Mouse (Mus musculus) kidney, postnatal 36 days (tissue): ENCODE measurements around the gene Gm49711.
"Not testable (repeated sequence)": the region's sequence is repeated elsewhere in the genome, so short reads cannot be mapped to it uniquely, and the experiment has no call there.

ENCODE experiments used
- DNase-seq, 2 experiments: peaks; one replicate each; pipeline ENCODE4 v3.0.0; 2021 to 2022; ENCODE audit warnings: mixed read lengths in 2 of 2

The Gm49711 gene

GRCm38 (mm10) chr16:92064801-92065200 is 6.7 kb downstream of the Gm49711 start:
- DNase-seq = no peak

- DNase-seq = no peak
Observed at GRCm38 (mm10) chr16:92070338-92070737, 12.2 kb downstream of the Gm49711 start.

GRCm38 (mm10) chr16:92076797-92077196 is 18.7 kb downstream of the Gm49711 start:
- no peak for DNase-seq

GRCm38 (mm10) chr16:92083771-92084453 is 25.8 kb downstream of the Gm49711 start:
- no peak for DNase-seq

GRCm38 (mm10) chr16:92089225-92089624 is 31.1 kb downstream of the Gm49711 start:
- no peak for DNase-seq

GRCm38 (mm10) chr16:92091876-92092275 is 33.8 kb downstream of the Gm49711 start:
- no peak for DNase-seq

GRCm38 (mm10) chr16:92098351-92099051 is 40.4 kb downstream of the Gm49711 start:
- DNase-seq = no peak

GRCm38 (mm10) chr16:92099598-92099997 is 41.5 kb downstream of the Gm49711 start:
- no peak for DNase-seq

- DNase-seq = no peak
Observed at GRCm38 (mm10) chr16:92100111-92100510, 42.0 kb downstream of the Gm49711 start.

GRCm38 (mm10) chr16:92102115-92102514 is 44.0 kb downstream of the Gm49711 start:
- no peak for DNase-seq

GRCm38 (mm10) chr16:92102931-92103330 is 44.8 kb downstream of the Gm49711 start:
- not testable (repeated sequence) for DNase-seq

- DNase-seq = peak; percentile 41 to 49
Observed at GRCm38 (mm10) chr16:92103572-92104331, 45.6 kb downstream of the Gm49711 start.

- no peak for DNase-seq
Observed at GRCm38 (mm10) chr16:92104332-92104590, 46.1 kb downstream of the Gm49711 start.

- no peak for DNase-seq
Observed at GRCm38 (mm10) chr16:92104951-92105350, 46.8 kb downstream of the Gm49711 start.

- peak; percentile 49 to 67 for DNase-seq
Observed at GRCm38 (mm10) chr16:92105631-92106030, 47.5 kb downstream of the Gm49711 start.

GRCm38 (mm10) chr16:92107346-92107745 is 49.2 kb downstream of the Gm49711 start:
- no peak for DNase-seq

- peak; percentile 33 to 61 for DNase-seq
Observed at GRCm38 (mm10) chr16:92114706-92115241, 56.7 kb downstream of the Gm49711 start.

- DNase-seq = peak in 1 of 2 experiments; percentile 39
Observed at GRCm38 (mm10) chr16:92115611-92116421, 57.7 kb downstream of the Gm49711 start.

GRCm38 (mm10) chr16:92117337-92118209 is 59.5 kb downstream of the Gm49711 start:
- no peak for DNase-seq

- no peak for DNase-seq
Observed at GRCm38 (mm10) chr16:92119013-92119515, 60.9 kb downstream of the Gm49711 start.

GRCm38 (mm10) chr16:92120899-92121531 is 62.9 kb downstream of the Gm49711 start:
- no peak for DNase-seq
